Mouse (Mus musculus): ENCODE data around the gene Cisd2.

DNA sequence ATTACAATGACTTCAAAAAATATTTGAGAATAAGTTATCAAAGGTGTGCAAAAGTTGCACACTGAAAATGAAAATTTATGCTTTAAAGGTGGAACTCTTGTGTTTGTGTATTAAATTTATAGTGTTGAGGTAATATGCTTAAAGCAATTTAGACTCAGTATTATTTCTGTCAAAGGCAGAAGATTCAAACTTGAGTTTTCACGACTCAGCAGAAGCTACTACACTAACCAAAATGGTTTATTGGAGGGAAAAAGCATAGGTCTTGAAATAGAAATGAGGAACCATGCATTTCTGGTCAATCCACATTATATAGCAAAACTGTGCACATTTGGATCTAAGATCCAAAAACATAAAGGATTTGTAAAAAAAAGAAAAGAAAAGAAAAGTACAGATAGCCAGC, 47.1 kb upstream of the Cisd2 start:
- TF ChIP-seq POLR2A (IDR thresholded peaks at IDR 0.05; ENCODE audit: low read depth, low read length), result no peak
- TF ChIP-seq CTCF (IDR thresholded peaks at IDR 0.05; ENCODE audit: extremely low read depth, insufficient read length, insufficient replicate concordance, low read depth, low read length), result no peak
